Mouse (Mus musculus): ENCODE data around the gene Trio. TPM values are rescaled to one million over a fixed set of nuclear protein-coding genes. Genes with fewer than 3 reads are reported as not detected.

The Trio gene
- polyA plus RNA-seq, 1 experiment, result 18.0 TPM

DNA sequence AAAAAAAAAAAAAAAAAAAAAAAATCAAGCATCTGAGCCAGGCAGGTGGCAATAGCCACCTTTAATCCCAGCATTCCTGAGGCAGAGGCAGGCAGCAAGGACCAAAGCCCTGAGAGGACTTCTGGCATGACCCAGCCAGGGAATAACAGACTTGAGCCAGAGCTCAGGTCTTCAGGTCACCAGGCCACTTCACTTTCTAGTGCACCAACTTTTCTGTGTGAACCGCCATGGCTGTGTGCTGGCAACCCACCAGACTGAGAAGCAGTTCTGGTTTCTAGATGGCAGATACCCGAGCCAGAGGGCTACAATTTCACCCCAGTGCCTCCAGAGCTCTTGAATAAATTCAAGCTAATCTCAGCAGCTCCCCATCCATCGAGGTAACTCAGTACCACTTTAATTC lies 104.9 kb downstream of the Trio start:
- H3K27ac ChIP-seq (replicated peaks; ENCODE audit: low read depth, low read length), result no peak overlapping the region
- H3K4me1 ChIP-seq (ENCODE audit: control insufficient read depth, insufficient read depth, insufficient read length, low read length), result peaks cover 7% of the 10 kb centered on the region; the same call in 1 of the 2 replicates
- H3K4me3 ChIP-seq (ENCODE audit: insufficient read depth, low read depth, low read length), result no peak overlapping the region

GRCm38 (mm10) chr15:27919540-27919939 lies 106.1 kb downstream of the Trio start:
- no peak overlapping the region for H3K4me3 ChIP-seq (ENCODE audit: insufficient read depth, low read depth, low read length)
- no peak overlapping the region for H3K27ac ChIP-seq (replicated peaks; ENCODE audit: low read depth, low read length)
- H3K4me1 ChIP-seq (ENCODE audit: control insufficient read depth, insufficient read depth, insufficient read length, low read length), result peaks cover under 1% of the 10 kb centered on the region; the same call in 1 of the 2 replicates

GRCm38 (mm10) chr15:27918798-27919197 lies 106.8 kb downstream of the Trio start:
- no peak overlapping the region for H3K4me3 ChIP-seq (ENCODE audit: insufficient read depth, low read depth, low read length)

GRCm38 (mm10) chr15:27916204-27916603 lies 109.4 kb downstream of the Trio start:
- Histone ChIP-seq H3K4me3 (ENCODE audit: insufficient read depth, low read depth, low read length) (no peak overlapping the region), H3K4me1 (ENCODE audit: control insufficient read depth, insufficient read depth, insufficient read length, low read length) (no peaks in the 10 kb centered on the region), H3K27ac (replicated peaks; ENCODE audit: low read depth, low read length) (no peak overlapping the region)

More at GRCm38 (mm10) chr15:27918798-27919197, 106.8 kb downstream of the Trio start:
- H3K27ac ChIP-seq (replicated peaks; ENCODE audit: low read depth, low read length), result no peak overlapping the region
- H3K4me1 ChIP-seq (ENCODE audit: control insufficient read depth, insufficient read depth, insufficient read length, low read length), result no peaks in the 10 kb centered on the region

DNA sequence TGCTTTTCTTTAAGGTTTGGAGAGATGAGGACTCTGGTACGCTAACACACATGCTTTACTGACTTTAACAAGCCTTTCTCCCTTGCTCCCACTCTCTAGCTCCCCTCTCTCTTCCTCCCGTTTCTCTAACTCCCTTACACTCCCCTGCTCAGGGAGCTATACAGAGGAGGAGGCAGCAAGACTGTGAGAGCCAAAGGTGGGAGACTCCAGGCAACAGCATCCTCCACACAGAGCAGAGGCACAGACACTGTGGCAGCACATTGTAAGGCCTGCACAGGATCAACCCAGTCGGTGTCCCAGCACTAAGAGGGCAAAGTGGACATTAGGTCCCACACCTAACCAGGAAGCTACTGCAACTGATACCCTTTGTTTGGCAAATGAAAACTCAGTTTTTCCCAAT lies 112.6 kb downstream of the Trio start:
- no peak overlapping the region for H3K27ac ChIP-seq (replicated peaks; ENCODE audit: low read depth, low read length)
- no peak overlapping the region for H3K4me3 ChIP-seq (ENCODE audit: insufficient read depth, low read depth, low read length)
- H3K4me1 ChIP-seq (ENCODE audit: control insufficient read depth, insufficient read depth, insufficient read length, low read length), result no peaks in the 10 kb centered on the region

DNA sequence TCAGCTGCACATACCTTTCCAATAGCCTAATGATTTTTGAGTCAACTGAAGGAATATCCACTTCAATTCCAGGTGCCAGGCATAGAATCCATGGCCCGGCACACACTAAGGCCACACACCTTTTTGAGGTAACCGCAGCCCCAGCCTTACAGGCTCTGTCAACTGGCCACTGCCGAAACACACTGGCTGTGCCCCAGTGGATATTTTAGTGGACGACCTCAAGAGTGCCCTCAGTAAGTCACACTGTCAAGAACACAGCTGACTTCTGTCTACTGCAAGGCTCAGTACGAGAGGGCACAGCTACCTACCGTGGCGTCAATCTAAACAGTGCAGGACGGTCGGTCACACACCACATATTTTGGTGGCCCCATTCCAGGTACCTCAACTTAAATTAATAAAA lies 114.5 kb downstream of the Trio start:
- H3K4me3 ChIP-seq (ENCODE audit: insufficient read depth, low read depth, low read length), result no peak overlapping the region
- H3K27ac ChIP-seq (replicated peaks; ENCODE audit: low read depth, low read length), result no peak overlapping the region
- H3K4me1 ChIP-seq (ENCODE audit: control insufficient read depth, insufficient read depth, insufficient read length, low read length), result no peaks in the 10 kb centered on the region

GRCm38 (mm10) chr15:27910179-27910578 lies 115.5 kb downstream of the Trio start:
- H3K27ac ChIP-seq (replicated peaks; ENCODE audit: low read depth, low read length), result no peak overlapping the region
- H3K4me1 ChIP-seq (ENCODE audit: control insufficient read depth, insufficient read depth, insufficient read length, low read length), result no peaks in the 10 kb centered on the region
- no peak overlapping the region for H3K4me3 ChIP-seq (ENCODE audit: insufficient read depth, low read depth, low read length)

GRCm38 (mm10) chr15:27907649-27908048 lies 118.0 kb downstream of the Trio start:
- H3K4me3 ChIP-seq (ENCODE audit: insufficient read depth, low read depth, low read length), result no peak overlapping the region
- H3K27ac ChIP-seq (replicated peaks; ENCODE audit: low read depth, low read length), result no peak overlapping the region
- no peaks in the 10 kb centered on the region for H3K4me1 ChIP-seq (ENCODE audit: control insufficient read depth, insufficient read depth, insufficient read length, low read length)

DNA sequence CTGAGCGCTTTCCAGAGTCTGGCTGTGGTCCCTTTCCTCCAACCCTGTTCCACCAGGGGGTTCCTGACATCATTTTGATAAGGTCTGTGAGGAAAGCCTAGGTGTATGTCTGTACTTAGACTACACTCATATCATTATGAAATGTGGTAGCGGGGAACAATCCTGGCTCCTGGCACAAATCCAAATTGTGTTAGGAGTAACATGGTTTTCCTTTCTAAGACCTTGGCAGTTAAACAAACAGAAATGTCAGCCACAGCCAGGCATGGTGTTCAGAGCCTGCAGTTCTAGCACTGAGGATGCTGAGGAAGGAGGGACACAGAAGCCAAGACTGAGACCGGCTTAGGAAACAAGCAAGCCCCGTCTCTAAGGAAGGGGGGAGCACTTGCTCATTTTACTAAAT lies 119.2 kb downstream of the Trio start:
- Histone ChIP-seq H3K4me1 (ENCODE audit: control insufficient read depth, insufficient read depth, insufficient read length, low read length) (no peaks in the 10 kb centered on the region), H3K27ac (replicated peaks; ENCODE audit: low read depth, low read length) (no peak overlapping the region), H3K4me3 (ENCODE audit: insufficient read depth, low read depth, low read length) (no peak overlapping the region)

GRCm38 (mm10) chr15:27905341-27905740 lies 120.3 kb downstream of the Trio start:
- Histone ChIP-seq H3K27ac (replicated peaks; ENCODE audit: low read depth, low read length) (no peak overlapping the region), H3K4me1 (ENCODE audit: control insufficient read depth, insufficient read depth, insufficient read length, low read length) (no peaks in the 10 kb centered on the region), H3K4me3 (ENCODE audit: insufficient read depth, low read depth, low read length) (no peak overlapping the region)

GRCm38 (mm10) chr15:27904346-27905005 lies 121.2 kb downstream of the Trio start:
- H3K4me3 ChIP-seq (ENCODE audit: insufficient read depth, low read depth, low read length), result no peak overlapping the region
- no peak overlapping the region for H3K27ac ChIP-seq (replicated peaks; ENCODE audit: low read depth, low read length)
- H3K4me1 ChIP-seq (ENCODE audit: control insufficient read depth, insufficient read depth, insufficient read length, low read length), result no peaks in the 10 kb centered on the region

- Histone ChIP-seq H3K27ac (replicated peaks; ENCODE audit: low read depth, low read length) (no peak overlapping the region), H3K4me1 (ENCODE audit: control insufficient read depth, insufficient read depth, insufficient read length, low read length) (no peaks in the 10 kb centered on the region), H3K4me3 (ENCODE audit: insufficient read depth, low read depth, low read length) (no peak overlapping the region)
Observed at GRCm38 (mm10) chr15:27901200-27901599, 124.4 kb downstream of the Trio start.

- Histone ChIP-seq H3K27ac (replicated peaks; ENCODE audit: low read depth, low read length) (no peak overlapping the region), H3K4me1 (ENCODE audit: control insufficient read depth, insufficient read depth, insufficient read length, low read length) (no peaks in the 10 kb centered on the region), H3K4me3 (ENCODE audit: insufficient read depth, low read depth, low read length) (no peak overlapping the region)
Observed at GRCm38 (mm10) chr15:27898795-27899406, 126.7 kb downstream of the Trio start.

- Histone ChIP-seq H3K4me3 (ENCODE audit: insufficient read depth, low read depth, low read length) (no peak overlapping the region), H3K27ac (replicated peaks; ENCODE audit: low read depth, low read length) (no peak overlapping the region), H3K4me1 (ENCODE audit: control insufficient read depth, insufficient read depth, insufficient read length, low read length) (no peaks in the 10 kb centered on the region)
Observed at GRCm38 (mm10) chr15:27894112-27894511, 131.5 kb downstream of the Trio start.

DNA sequence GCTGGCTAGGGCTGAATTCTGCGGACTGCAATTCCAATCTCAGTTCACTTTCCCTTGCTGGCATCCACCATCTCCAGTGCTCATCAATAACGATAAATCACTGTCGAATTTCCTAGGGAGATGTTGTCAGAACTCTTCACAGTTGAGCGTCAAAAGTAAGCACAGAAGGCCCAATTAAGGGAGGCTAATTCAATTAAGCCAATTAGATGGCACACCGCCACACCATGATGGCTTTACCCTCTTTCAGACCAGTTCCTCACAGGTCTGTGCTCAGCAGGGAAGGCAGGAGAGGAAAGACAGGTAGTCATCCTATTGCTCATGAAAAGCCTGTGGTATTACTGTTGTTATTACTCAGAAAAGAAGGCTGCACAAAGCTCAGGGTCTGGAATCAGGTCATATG lies 133.6 kb downstream of the Trio start:
- Histone ChIP-seq H3K4me3 (ENCODE audit: insufficient read depth, low read depth, low read length) (no peak overlapping the region), H3K27ac (replicated peaks; ENCODE audit: low read depth, low read length) (no peak overlapping the region), H3K4me1 (ENCODE audit: control insufficient read depth, insufficient read depth, insufficient read length, low read length) (peaks cover 6% of the 10 kb centered on the region; the same call in 1 of the 2 replicates)

- Histone ChIP-seq H3K4me1 (ENCODE audit: control insufficient read depth, insufficient read depth, insufficient read length, low read length) (peaks cover 9% of the 10 kb centered on the region; the same call in 1 of the 2 replicates), H3K27ac (replicated peaks; ENCODE audit: low read depth, low read length) (no peak overlapping the region), H3K4me3 (ENCODE audit: insufficient read depth, low read depth, low read length) (no peak overlapping the region)
Observed at GRCm38 (mm10) chr15:27890666-27891065, 135.0 kb downstream of the Trio start.

Data from brown adipose tissue, adult 24 weeks (tissue).